Mouse (Mus musculus) spleen, adult 12 weeks (tissue): Measurements from ENCODE around the gene Aqp6.

Experiments
- DNase-seq: peaks from one replicate; pipeline ENCODE4 v3.0.0; 2022; ENCODE audit warnings: low spot score

Gene Aqp6

DNA sequence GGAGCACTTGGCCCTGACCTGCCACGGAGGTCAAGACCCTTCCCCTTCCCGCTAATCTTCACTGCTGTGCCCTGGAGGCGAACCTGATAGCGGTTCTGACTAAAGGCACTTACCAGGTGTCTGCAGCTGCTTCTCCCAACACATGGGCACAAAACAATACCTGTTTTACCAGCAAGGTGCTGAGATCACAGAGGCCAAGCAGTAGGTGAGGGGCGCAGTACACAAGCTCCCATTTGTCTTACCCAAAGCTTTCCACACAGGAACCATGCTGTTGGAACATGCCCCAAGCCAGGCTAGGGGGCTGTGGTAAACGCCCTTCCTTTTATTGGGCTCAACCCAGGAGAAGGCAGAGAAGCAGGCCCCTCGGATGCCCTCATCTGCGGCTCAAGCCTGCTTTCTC, 3.6 kb upstream of the Aqp6 start:
- no peak for DNase-seq

DNA sequence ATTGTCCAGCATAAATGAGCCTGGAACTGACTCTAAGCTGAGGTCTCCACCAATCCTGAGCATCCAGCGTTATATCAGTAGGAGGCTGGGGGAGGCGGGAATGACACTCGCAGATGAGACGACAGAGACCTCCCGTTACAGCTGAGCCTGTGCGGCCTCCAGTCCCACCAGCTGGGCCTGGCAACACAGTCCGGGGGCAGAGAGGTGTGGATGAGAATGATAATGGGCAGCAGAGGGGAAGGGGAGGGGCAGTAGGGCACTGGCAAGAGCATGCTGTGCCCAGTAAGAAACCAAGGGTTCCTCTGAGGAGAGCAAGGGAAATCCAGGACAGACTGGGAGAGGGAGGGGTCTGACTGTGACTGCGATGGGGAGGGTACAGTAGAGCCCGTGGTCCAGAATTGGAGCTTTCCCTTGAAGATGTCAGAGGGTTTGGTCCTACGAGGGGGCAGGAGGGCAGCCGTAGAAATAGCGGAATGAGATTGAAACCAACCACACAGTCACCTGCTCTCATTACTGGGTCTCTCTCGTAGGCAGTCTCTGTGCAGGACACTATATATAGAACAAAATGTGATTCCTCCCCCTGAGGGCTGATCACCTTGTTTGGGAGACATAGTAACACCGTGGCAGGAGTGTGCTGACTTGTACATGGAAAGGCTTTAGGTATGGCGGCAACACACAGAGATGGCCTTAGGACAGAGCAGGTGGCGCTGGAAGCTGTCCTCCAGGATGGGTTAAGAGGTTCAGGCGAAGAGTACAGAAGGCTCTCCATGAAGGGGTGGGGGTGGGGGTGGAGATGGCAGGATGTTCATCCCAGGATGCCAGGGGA, 1.7 kb upstream of the Aqp6 start:
- no peak for DNase-seq

DNA sequence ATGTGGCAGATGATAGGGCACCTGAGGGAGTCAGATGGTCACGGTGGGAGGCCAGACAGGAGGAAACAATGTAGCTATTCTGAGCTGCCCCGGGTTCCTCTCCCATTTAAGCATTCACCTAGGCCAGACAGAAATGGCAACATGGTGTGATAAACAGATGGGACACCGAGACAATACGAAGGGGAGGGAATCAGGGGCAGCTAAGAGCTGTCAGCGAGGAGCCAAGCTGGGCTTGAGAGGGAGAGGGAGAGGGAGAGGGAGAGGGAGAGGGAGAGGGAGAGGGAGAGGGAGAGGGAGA, 572 bp downstream of the Aqp6 start:
- DNase-seq: no peak

DNA sequence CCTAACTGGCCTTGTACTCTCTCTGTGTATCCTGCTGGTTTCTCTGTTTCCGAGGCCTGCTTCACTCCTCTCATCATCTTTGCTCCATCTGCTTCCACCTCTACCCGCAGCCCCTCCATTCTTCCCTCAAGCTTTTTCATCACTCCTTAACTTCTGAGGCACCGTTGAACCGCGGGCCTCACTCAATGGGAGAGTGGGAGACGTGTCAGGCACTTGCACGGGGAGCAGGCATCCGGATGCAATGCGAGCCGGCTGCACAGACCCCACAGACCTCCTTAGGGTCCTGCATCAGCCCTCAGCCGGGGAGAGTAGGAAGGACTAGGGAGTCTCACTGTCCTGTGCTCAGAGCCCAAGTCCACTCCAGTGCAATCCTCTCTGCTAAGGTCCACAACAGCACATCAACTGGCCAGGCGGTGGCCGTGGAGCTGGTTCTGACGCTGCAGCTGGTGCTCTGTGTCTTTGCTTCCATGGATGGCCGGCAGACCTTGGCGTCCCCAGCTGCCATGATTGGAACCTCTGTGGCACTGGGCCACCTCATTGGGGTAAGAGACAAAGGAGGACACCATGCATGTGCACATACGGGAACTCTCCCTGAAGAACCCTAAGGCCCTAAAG, 1.1 kb downstream of the Aqp6 start:
- no peak for DNase-seq

DNA sequence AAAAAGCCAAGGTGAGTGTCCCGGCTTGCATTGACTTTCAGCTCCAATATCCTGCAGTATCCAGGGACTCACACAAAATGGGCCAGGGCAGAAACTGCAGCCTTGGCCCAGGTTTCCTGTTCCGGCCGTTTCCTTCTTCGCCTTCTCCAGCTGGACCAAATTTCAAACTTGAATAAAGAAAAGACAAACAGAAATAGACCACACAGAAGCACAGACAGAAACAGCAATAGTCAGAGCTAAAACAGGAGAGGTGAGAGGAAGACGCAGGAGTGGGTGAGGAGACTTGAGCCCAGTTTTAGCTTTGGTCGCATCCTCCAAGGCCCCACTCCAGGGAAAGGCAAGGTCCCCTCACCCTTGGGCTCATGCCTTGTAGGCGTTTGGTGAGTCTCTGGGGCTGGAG, 2.0 kb downstream of the Aqp6 start:
- DNase-seq: no peak

DNA sequence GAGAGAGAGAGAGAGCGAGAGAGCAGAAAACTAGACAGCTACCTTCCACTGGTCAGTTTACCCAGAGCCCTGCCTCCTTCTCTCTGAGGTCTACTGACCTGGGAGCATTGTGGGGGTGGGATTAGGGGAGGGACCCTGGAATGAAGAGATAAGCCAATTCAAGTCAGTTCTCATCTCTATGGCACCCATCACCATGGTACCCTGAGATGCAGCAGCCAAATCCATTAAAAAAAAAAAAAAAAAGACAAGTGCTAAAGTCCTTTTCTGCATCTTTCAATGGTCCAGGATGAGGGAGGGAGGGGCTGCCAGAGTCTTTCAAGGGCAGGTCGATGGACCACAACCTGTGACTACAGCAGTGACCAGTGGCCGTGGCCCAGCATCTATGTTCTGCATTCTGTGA, 4.4 kb downstream of the Aqp6 start:
- DNase-seq: no peak

DNA sequence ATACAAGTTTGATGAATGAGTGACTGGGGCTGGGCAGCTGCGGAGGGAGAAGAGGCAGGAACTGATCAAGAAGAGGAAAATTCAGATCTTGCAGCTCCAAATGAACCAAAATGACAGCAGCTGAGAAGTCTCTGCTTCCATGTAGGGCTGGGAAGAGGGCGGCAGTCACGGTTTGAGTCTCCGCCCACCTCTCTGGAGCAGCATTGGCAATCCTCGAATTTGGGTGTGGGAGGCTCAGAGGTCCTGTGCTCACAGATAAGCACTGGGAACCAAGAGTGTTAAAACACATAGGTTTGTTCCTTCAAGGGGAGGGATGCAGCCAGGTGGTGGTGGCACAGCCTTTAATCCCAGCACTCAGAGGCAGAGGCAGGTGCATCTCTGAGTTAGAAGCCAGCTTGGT, 5.3 kb downstream of the Aqp6 start:
- DNase-seq: no peak

DNA sequence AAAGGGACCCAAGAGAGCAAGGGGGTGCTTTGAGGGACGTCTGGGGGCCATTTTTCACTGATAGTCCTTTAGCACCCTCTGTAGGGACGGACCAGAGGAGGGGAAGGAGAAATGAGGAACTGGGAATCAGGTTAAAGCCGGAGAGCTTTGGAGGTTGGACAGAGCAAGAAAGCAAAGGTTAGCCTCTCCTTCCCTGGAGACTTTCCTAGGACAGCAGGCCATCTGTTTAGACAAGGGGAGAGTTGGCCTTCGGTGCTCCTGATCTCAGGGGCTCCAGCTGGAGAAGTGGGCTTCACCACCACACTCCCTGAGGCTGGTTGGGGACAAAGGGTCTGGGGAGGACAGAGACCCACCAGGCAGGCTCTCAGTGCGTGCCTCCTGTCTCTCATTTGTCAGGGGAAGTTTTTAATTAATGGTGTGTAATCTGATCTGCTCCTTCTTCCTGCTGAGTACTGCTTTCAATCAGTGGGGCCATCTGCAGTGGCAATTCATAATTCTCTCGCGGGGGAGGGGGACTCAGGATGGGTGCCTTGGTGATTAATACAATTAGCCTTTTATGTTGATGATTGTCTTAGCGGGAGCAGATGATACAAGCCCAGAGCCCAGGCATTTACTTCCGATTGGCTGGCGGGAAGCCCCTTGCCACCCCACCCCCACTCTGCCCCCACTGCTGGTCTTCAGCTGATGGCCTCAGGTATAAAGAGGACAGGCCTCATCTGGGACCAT, 6.4 kb downstream of the Aqp6 start:
- DNase-seq: no peak

DNA sequence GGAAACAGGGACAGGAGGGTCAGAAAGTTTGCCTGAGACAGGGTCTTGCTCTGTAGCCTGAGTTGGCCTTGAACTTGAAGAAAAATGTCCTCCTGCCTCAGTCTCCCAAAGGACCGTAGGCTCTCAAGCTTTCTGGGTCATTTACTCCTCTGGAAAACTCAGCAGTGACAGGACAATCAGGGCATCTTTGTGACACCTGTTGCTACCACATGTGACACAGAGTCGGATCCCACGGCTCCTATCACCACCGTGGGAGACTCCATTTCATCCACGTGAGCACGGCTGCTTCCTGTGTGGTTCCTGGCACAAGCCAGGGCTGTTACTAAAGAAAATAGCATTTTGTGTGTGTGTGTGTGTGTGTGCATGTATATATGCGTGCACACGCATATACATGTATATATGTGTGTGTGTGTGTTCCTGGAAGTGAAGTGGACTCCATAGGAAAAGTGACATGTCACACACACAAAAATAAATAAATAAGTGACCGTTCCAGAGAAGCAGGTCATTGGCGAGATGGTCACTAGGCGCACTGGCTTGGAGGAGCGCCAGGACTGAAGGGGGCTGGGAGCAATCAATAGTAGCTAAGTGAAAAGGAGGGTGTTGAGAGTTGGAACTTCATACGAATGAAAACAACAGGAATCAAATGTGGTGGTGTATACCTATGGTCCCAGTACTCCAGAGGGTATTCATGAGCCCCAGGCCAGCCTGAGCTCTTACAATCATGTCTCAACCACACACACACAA, 7.4 kb downstream of the Aqp6 start:
- no peak for DNase-seq

DNA sequence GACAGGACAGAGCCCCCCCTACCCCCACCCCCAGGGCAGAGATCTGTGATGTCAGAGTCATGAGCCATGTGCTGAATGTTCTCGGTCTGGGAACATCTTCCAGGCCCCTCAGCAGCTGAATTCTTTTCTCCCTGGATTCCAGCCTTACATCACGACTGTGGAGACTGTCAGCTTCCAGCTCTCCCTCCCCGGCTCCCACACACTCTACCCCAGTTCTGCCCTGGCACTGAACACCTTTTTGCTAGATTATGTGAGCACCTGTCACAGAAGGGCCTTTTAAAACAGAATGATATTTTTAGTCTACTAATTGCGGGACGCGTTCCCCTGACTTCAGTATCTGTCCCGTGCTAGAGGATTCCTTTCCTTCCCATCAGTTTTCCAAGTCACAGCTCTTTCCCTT, 10.4 kb downstream of the Aqp6 start:
- DNase-seq: no peak

DNA sequence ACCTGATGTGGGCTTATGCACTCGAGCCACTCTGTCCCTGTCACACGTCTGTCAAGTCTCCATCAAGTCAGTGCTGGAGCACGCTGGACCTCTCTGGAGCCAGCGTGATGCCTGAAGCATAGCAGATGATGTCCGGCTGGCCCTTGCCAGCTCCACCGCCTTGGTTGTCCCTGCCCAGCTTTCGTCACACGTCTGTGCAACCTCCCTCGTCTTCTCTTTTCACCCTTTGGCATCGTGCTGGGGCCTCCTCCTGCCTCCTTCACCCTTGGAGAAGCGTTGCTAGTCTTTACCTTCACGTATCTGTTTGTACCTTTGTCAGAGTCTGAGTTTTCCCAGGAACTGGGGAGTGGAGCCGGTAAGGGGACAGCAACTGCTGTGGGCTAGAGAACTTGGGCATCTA, 13.1 kb downstream of the Aqp6 start:
- DNase-seq: no peak

DNA sequence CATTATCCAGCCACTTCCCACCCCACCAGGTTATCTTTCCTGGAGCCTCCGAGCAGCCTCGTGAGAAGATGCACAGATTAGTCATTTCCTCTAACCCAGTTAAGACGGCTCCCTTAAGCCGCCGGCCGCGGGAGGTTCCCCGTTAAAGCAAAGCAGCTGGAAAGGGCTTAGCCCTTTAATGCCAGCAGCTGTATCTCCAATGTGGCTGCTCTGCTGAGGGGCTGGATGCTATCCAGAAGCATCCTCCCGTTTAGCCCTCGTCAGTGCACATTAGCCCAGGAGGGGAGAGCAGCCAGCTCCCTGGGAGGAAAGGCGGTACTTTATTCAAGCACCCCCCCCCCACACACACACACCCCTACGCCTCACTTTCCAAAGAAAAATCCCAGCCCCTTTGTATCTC, 13.6 kb downstream of the Aqp6 start:
- DNase-seq: no peak

DNA sequence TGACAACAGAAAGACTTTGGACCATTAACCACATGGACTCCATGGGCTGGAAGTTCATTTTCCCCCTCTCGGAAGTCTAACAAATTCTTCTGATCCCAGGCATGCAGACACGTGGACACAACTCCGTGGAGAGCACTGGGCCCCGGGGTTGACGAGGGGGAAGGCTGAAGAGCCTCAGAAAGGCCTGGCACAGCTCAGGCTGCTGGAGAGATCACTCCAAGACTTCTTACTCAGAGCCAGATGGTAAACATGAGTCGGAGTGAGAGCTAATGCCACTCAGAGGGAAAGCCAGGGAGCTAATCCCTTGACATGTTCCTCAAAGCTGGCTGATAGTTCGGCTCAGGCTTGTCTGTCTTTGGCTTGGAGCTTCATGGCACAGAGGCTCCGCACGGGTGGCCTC, 14.0 kb downstream of the Aqp6 start:
- DNase-seq: no peak

DNA sequence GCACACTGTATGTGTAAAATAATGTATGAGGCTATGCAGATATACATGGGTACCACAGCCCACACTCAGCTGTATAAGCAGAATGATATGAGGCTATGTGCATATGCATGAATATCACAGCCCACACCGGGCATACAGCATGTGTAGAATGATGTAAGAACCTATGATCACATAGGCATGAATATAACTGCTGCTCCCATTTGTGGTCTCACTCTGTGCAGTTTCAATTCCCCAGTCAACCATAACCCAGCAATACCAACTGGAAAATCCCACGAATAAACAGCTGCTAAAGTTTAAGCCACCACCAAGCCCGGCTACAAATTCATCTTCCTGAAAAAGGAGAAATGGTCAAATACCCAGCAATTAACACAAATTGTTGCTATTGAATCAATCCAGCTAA, 17.4 kb downstream of the Aqp6 start:
- DNase-seq: no peak

DNA sequence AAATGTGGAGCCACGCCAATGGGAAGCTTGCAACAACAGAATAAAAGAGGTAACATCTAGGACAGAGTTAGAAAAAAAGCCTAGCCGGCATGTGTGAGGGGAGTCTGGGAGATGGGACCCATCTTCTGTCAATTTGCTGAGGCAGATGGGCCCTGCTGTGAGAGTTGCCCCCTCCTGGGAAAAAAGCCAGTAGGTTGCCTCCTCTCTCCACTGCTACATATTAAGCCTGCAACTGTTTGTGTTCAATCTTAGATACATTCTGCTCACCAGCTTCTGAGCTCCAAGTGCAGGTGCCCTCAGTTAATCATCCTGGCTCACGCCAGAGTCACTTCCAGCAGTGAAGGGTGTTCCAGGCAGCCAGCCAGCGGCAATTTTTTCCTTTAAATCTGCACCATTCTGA, 18.6 kb downstream of the Aqp6 start:
- DNase-seq: no peak

DNA sequence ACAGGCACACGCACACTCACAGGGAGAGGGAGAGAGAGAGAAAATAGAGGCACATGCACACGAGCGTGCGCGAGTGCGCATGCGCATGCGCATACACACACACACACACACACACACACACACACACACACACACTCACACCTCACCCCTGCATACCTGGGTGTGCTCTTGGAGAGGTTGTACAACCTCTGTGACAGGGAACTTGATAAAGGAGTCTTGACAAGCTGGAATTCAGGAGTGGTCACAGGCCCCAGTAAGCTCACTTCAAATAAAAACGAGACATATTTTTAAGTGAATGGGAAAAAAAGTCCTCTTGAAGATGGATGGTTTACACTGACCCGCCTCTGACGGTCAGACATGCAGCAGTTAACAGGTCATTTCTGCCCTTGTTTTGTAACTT, 20.9 kb downstream of the Aqp6 start:
- no peak for DNase-seq

DNA sequence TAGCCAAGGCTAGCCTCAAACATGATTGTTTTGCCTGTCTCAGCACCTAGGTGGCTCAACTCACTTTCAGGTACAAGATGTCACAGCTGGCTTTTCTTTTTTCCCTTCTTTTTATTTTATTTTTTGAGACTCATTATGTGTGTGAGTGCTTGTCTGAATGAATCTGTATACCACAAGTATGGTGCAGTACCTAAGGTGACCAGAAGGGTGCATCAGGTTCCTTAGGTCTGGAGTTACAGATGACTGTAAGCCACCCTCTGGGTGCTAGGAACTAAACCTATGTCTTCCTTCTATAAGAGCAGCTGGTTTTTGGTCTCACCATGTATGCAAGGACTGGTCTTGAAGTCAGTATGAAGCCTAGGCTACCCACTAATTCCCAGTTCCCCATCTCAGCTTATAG, 30.4 kb downstream of the Aqp6 start:
- DNase-seq: no peak

DNA sequence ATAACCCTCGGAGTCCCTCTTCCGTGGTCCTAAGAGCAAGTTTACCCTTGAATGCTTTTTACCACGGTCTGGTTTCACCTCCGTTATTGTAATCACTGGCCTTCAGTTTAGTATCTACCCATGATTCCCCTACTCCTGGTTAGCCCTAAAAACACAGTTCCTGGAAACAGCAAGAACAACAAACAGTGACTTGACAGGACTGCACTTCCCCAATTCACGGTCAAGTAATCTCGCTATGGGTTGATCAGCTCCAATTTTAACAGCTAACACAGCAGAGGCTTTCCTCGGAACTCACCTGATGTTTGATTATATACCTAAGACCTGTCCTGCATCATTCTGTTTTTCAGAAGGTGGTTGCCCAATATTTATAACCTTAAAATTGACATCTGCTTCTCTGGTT, 33.5 kb downstream of the Aqp6 start:
- DNase-seq: no peak

DNA sequence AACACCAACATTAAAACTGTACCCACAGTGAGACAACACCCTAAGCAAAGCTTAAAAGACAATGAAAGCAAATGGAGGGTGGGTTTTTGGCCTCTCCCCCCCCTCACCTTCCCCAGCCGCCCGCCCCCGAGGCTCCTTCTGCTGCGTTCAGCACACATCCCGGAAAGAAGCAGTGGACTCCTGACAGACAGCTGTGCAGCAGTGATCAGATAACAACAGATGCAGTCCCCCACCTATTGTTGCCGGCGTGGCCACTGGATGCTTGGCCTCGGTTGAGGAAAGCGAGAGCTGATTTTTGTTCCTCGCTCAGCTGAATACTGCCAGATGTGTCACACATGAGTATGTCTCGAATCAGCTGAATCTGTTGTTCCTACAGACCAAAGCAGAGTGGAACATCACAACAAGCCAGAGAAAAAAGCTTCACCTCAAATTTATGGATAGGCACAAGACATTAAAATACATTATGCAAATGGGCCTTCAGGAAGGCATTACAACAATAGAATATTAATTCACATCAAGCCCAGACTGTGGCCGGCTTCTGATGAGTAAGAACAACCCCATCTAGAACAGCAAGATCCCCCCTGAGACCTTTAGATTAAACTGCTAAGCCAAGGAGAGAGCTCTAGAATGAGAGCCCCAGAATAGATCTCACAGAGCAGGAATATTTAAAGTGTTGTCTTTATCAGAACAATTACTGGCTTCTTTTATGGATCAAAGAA, 36.4 kb downstream of the Aqp6 start:
- no peak for DNase-seq

DNA sequence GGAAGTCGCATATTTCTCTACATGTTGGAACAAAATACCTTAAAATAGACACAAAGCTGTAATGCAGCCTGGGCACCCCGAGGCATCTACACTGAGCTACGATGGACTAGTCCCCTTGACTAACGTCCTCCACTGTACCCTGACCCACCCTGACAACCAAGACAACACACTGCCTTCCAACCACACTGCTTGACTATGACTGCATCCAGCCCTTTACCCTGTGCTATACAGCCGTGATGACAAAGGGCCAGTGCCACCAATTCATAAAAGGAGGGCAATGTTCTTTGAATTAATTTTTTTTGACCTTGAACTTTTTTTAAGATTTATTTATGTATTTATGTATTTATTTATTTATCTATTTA, 36.9 kb downstream of the Aqp6 start:
- no peak for DNase-seq

DNA sequence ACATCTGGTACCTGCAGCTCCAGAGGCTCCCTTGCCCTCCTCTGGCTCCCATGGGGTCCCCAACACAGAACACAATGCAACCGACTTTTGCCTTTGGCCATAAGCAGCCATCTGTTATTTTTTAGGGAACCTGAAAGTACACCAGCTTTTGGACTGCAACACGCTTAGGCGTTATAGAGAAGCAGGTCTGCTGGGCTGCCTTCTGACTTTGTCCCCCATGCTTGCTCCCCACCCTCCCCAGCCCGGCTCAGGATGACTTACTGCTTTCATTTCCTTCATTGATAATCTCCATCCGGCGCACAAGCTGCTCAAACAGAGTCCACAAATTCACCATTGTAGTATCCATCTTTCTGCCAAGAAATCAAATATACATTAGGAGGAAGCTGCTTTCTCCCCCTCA, 41.4 kb downstream of the Aqp6 start:
- DNase-seq: no peak

DNA sequence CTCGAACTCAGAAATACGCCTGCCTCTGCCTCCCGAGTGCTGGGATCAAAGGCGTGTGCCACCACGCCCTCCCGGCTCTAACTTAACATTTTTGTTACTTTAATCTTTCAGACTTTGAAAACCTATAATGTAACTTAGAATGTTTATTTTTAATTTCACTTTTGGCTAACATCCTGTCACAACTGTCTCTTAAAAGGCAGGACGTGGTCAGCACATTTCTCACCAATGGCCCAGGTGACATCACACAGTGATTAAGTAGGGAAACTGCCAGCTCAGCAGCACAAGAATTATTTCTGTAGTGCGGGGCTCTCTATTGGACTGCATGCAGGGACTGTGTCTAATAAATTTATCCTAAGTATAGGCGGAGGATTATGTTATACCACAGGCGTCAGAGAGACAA, 42.6 kb downstream of the Aqp6 start:
- DNase-seq: no peak
